Mouse (Mus musculus) CD8-positive naive resting alpha-beta T cell, adult 2 months (primary cell): ENCODE results near the gene Rassf3.
A peak's percentile ranks its signal among the peaks of the same experiment; 100 is the strongest.

Experiments used
- DNase-seq, 2 experiments: peaks; one replicate each; pipeline ENCODE4 v3.0.0; 2022; ENCODE audit warnings: low read depth in 2 of 2, low spot score in 2 of 2

Gene Rassf3

DNA sequence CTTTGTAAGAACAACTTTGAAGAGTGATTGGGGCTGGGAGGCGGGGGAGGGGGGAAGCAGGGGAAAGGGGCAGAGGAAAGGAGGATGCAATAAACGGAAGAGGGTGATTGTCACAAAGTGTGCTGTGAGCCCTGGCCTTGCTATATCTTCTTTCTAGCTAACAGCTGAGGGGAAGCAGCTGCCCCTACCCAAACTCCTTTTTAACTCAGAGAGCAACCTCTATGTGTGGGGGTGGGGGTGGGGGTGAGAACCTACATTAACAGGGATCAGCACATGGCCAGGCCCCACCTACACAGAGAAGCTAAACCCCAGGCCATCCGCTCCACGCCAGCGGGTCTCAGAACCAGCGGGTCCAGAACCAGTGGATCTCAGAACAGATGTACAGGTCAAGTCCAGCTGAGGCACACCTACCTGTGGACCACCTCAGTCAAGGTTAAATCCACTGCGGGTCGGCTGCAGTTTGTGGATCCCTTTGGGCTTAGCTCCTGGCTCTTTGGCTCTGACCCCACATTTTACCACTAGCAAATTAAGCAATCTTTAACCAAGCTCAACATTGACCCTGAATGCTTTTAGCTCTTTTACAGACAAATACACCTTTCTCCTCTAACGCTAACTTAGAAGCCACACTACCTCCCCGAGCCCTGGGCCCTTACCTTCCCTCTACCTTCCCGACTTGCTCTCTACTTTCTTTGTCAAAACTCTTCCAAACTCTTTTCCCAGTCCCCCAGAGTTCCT lies 64.3 kb downstream of the Rassf3 start:
- no peak for DNase-seq

DNA sequence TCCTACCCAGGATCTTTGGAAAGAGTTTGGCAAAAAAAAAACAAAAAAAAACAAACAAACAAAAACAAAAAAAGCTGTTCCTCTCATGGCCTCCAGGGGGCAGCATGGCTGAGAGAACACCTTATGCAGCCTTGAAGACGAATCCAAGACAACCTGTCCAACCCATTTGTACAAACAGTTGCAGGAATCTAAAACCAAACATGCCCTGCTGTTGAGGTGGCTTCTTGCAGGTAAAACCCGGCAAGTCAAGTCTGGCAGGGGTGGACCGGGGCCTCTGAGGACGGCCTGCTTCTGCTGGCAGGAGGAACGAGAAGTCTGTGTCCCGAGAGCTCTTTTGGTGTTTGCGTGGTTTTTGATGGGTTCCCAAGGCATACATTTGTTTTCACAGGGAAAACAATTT lies 66.4 kb downstream of the Rassf3 start:
- peak; percentile 24 to 32 for DNase-seq

DNA sequence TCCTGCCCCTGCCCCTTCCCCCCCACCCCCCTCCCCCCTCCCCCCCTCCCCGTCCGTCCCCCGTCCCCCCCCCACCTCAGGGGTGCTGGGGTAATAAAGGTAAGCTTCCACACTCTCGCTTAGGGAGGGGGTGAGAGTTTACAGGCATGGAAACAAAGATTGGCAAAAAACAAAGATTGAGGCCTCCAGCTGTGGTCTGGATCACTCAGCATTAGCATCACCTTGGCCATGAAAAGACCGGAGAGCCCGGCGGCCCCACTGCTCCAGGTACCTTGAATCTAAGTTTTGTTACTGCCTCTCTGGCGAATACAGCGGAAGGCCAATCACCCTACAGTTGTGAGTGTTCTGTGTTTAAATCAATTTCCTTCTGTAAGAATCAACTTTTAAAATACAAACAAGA lies 72.2 kb downstream of the Rassf3 start:
- no peak for DNase-seq

DNA sequence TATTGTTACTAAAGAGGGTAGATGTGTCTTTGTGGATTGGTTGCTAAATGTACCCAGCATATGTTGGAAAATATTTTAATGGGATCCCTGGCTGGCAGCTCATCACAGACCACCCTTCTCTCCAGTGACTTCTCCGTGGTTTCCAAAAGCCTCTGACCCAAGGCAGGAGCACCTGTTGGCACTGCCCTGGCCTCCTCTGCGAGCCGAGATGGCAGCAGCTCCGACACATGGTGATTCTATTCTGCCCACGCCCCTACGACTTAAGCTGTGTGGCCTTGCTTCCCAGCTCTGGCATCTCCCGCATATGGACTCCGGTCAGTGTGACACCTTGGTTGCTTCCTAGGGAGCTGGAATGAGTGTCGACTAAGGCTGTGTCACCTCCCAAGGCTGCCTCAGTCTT lies 73.0 kb downstream of the Rassf3 start:
- DNase-seq: no peak

DNA sequence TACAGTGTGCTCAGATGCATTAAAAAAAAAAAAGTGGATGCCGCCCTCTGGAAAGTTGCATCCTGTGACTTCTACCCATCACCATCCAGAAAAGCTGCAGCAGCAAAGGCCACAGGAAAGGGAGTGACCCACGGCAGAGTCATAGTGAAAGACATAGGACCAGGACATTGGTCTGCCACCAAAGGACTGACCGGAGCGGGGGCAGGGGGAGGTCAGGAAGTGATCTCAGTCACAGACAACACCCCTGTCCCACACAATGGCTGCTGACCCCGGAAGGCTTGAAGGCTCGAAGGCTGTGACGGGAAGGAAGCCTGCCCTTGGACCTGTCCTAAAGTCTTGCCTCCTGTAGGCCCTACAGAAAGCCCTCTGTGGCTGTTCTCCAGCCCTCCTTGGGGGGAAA lies 75.1 kb downstream of the Rassf3 start:
- DNase-seq: no peak

DNA sequence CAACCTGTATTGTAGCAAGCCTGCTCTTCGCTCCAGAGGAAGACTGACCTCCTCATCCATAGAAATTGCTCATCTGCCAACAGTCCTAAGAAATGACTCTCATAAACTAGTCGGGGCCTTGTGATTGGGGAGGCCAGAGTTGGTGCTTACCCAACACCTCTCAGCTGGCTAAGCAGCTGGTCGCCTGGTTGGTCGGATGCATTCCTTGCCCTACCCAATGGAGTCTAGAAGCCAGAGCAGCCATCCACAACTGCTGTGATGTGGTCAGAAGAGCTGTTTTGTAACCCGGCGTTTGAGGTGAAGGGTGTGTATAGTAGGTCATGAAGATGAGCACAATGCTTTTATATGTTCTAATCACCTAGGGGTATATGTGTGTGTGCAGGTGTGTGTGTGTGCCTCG lies 77.5 kb downstream of the Rassf3 start:
- no peak for DNase-seq

DNA sequence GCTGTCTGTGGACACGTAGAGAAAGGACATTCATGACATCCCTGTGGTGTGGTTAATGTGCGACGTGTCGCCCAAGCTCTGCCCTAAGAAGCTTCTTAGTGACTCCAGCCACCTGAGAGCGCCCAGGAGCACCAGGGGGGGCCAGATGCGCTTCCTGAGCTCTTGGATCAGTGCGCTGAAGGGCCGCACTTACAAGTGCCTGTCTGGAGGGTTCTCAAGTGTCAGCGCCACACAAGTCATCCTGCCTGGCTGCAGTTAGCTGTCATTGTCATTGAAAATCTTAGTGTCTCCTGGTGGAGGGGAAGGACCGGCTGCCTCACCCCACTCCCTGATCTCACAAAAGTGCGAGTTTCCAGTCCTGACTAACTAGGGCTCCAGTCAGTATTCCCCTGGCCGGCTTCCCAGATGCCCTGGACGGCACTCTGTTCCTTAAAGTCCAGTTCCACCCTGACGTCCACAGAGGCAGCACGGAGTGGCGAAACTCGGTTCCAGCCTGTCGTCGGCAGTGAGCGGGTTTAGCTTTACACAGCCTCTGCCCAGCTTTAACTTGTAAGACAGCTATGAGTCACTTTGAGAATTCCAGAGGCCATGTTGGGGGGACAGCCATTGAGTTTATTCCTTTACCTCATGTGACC lies 80.5 kb downstream of the Rassf3 start:
- no peak for DNase-seq

DNA sequence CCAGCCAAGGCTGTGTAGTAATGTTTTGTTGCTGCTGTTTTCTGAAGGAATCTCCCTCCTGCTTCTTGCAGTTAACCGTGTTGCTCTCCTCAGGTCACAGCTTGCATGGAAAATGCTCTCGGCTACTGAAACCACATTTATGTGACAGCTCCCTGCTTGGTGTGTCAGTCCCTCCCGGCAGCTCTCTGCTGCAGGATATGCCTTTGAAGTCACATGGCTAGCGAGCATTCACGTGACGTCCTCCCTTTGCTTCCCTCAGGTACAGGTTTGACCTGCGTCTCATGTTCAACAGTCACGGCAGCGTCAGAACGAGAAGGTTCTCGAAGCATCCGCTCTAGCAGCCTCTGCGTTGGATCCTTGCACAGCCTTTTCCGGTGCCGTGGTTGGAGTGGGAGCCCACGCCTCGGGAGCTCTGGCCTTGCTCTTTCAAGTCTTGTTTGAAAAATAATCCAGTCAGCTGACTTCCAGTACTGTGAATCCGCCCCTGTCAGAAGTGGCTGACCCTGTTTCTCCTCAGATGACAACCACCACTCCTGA lies 81.3 kb downstream of the Rassf3 start:
- no peak for DNase-seq

DNA sequence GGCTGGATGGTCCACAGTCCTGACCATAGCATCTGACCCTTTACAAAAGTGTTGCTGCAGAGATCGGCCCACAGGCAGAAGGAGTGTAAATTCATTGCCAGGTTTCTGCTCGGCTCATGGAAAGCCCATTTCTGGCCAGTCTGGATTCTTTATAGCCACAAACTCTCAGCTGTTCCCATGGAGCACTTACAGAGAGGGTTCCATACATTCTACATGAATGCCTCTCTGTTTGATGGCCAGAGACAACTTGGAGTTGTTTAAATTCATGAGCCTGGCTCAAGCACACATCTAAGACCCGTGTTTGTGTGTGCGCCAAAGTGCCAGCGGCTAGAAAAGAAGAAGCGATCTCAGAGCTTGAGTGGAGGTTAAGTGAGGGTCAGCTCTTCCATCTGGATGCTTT lies 81.9 kb downstream of the Rassf3 start:
- DNase-seq: no peak

DNA sequence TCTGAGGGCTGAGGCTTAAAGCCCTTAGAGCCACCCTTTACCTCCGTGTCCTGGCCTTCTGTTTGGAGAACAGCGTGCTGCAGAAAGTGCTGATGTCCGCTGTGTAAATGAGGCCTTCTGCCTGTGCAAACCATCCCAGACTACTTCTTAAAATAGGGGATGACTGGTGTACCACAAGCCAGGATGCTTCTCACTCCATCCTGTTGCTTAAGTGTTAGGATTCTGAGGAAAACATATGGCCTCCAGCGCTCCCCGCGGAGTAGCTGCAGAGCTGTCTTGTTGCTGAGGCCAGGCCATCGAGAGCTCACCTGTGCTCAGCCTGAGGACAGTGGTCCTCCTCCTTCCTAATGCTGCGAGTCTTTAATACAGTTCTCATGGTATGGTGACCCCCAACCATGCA lies 84.2 kb downstream of the Rassf3 start:
- DNase-seq: no peak

DNA sequence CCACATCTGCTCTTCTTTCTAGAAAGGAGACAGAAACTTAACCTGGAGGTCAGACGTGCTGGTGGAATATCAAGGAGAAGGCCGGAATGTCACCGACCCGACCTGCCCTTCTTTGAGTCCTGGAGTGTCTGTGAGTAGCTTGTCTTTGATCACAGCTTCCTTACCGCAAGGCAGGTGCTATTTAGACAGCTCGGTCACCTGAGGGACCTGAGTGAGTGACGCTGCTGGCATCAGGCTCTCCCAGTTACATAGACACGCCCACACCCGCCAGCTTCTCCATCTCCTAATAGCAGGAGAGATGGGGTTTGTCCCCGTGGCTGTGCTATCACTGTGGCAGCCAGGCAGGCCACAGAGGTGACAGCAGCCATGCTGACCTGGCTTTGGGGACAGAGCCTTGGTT lies 85.5 kb downstream of the Rassf3 start:
- no peak for DNase-seq

DNA sequence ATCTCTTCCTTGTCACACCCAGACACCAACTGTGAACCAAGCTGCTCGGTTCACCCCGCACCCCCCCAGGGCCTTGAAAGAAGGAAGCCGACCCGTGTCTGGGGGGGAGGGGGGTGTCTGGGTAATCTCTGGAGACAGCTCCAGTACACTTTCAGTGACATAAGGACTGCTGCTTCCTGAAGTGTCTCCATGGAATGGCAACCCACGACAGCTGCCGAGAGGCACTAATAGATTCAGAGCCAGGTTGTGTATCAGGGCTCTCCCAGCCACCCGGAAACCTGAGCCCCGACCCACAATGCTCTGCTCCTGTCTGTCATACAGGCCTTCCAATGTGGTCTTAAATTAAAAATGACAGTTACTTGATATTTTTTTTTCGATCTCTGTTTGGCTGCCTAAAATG lies 89.8 kb downstream of the Rassf3 start:
- DNase-seq: no peak

DNA sequence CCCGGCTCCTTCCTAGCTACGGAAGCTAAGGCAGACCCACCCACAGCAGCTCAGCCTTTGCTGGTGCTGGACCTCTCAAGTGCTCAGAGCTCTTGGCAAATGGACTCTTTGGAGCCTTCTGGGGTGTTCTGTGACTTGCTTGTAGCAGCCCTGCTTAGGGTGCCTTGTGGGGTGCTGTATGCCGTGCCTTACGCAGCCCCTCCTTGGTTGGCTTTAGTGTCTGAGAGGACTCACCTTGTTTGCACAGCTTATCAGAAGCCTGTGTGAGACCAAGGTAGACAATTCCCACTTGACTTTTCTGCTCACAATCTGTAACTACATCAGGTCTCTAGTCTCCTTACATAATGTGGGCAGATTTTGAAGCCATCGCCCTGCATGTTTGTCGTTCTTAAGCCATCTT lies 90.5 kb downstream of the Rassf3 start:
- no peak for DNase-seq

DNA sequence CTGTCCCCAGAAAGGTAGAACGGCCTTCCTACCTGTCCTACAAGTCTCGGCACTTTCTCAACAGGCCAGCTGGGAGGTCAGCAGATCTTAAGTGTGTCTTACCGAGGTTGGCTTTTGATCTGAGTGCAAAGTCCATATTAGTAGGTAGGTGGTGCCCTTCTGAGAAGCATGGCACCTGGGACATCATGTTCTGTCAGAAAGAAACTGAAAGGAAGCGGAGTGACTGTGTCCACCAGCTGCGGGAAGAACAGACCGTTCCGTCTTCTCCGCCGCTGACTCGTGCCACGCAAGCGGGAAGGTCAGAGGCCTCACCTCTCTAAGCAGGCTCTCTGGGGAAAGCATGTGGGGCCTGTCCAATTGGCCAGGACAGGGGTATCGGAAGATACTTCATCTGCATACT lies 91.4 kb downstream of the Rassf3 start:
- no peak for DNase-seq

DNA sequence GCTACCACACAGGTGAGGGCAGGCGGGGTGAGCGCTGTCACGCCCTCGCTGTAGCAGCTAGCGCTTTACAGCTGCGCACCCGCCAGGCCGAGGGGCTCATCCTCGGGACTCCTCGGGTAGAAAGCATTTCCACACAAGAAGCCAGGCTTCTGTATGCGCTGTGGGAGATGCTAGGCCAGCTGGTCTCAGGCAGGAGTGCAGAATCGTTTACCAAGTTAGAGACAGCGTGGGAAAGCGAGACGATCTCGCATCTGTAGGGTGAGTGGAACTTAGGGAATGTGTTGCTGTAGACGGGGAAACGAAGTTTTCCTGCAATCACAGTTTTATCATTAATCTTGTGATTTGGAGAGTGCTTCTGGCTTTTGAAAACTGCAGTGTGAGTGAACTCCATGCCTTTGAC lies 94.9 kb downstream of the Rassf3 start:
- no peak for DNase-seq

DNA sequence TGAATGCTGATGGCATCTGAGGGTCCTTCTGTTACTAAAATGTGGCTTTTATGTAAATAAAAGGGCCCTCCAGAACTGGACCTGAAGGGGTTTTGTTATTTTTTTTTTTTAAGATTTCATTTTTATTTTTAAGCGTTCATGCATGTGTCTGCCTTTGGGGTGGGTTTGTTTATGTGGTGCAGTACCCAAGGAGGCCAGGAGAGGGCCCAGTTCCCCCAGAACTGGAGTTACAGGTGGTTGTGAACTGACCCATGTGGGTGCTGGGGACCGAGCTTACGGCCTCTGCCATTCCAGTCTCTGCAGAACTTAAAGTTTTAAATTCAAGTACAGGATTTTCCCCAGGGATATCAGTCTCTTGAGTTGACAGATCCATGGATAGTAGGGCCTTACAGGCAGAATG lies 96.8 kb downstream of the Rassf3 start:
- DNase-seq: no peak

DNA sequence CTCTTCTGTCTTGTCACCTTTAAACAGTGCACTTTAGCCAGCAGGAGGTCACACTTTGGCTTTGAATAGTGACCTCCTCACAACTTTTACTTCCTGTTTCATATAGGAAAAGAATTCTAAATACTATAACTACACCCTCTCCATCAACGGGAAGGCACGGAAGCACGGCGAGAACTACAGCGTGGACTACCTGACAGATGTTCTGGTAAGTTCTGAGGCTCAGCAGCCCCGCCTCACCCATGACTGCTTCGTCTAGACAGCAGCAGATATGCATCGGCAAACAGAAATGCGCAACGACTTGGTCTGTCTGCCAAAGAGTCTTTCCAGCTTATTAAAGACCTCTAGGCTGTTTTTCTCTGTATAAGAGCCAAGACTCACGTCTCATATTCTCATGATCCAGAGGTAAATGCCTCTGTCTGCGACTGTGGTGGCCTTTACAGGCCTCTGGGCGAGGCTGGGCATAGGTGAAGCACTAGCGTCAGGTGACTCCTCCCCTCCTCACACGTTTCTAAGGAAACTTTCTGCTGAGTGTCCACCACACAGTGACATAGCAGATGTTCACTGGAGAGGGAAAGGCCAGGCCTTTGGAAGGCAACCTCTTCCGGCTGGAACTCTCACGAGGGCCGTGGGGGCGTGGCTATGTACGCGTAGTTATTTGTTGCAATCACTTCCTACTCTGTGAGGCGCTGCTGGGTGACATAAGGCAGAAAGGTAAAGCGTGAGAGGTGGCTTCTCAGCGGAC lies 99.4 kb downstream of the Rassf3 start:
- DNase-seq: no peak

DNA sequence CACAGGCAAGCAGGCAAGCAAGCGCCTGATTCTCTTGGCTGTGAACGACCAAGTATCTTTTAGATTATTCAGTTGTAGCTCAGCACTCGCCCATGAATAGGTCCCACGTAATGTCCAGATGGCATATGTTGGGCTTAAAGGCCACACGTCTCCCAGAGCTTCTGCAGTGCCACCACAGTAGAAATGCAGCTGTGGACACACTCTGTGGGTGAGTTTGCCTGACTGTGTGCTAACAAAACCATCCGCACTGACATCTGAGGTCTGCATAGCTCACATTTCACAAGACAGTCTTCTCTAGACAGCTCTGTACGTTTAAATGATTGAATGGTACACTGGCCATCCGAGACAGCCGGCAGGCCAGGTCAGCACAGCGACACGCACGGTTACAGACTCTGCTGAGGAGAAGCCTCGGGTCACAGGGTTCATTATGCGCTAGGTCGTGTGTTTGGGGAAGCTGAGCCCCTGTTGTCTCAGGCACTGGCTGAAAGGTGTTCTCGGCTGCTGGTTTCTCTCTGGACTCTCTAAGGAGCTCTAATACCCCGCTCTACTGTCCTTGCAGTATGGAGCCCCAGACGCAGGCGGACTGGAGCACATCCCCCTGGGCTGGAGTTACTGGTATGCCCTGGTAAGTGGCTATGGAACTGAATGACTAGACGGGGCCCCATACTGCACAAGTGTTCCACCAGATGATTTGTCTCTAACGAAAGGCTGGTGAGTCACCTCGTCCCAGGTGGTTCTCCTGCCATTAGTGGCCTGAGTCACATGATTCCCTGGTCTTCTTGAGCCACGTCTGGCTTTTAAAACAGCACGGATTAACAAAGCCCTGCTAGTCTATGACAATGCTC lies 100.3 kb downstream of the Rassf3 start:
- DNase-seq: no peak

DNA sequence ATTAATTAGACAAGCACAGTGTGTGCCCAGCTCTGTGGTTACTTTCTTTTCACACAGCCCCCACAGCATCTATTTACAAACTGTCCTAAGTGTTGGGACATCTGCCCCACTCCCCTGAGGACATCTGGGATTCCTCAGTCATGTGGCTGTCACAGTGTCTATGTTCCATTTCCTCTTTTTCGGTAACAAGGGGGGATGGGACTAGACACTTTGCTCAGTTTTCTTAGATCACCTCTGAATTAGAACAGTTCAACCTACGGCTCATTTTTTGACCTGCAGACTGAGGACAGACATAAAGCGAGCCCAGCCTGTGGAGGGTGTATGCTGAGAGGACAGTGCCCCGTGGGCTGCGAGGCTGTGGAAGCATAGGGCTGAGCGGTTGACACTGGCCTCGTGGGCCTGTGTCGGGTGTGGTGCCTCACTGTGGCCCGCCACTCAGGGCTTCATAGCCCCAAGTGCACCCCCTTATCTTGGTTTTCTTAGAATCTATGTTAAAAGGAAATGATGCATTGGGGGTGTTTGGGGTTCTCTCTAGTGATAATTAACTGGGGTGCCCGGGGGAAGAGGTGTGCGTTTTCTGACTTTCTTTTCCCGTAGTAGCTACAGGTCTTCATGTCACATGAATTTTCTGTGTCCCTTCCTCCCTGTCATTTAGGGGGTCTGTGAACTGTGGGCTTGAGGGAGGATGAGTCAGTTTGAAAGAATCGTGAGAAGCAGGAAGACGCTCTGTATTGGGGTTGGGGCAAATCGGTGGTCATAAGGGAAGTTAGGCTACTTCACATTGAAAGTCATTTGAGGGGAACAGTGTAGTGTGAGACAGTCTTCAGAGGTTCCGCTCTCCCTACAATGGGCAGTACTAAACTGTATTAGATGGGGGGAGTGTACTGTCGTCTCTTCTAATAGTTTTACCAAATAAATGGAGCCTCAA lies 101.2 kb downstream of the Rassf3 start:
- no peak for DNase-seq

DNA sequence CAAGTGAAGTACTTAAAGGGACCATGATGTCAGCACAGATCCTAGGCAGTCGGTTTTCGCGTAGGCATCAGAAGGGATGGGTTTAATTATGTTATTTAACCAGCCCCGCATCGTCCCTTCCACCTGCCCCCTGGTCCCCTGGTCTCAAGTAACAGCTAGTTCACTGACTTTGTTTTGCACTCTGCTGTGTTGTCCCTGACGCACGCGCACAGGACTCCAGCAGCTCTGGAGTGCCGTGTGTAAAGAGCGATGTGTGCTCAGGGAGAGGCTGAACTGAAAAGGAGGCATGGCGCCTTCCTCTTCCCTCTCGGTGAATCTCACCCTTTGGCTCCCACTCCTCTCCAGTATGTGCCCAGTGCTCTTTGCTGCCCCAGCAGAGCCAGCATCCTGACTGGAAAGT lies 102.1 kb downstream of the Rassf3 start:
- DNase-seq: no peak
